Mouse (Mus musculus) heart, postnatal 0 days (tissue): ENCODE data around the gene Ndufa11.

Experiments used
- CTCF ChIP-seq: IDR thresholded peaks from 2 replicates; pipeline ENCODE4 v1.5.1; 2016; ENCODE audit warnings: antibody characterized with exemption, control low read depth, low read depth
- EP300 ChIP-seq: IDR thresholded peaks from 2 replicates; pipeline ENCODE4 v1.6.1; 2016; ENCODE audit warnings: antibody characterized with exemption, low read depth

DNA sequence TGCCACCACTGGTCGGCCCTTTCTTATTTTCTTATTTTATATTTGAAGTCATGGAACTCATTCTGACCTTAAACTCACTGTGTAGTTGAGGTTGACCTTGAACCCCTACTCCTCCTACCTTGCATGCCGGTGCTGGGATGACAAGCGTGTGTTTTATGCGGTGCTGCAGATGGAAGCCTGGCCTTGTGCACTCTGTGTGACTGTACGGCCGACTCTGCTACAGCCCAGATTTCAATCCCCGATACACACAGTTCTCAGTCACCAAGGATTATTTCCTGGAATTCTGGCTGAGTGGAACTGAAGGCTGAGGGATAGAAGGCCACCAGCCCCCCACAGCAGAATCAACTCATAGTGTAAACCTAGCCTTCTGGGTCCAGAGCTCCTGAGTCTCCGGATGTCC is 47.8 kb upstream of the Ndufa11 start:
- TF ChIP-seq CTCF, result no peak
- TF ChIP-seq EP300, result no peak
